Mouse (Mus musculus) ES-Bruce4 (cell line): ENCODE data around the gene 6430628N08Rik.

ENCODE experiments used
- CTCF ChIP-seq: IDR thresholded peaks from one replicate; pipeline ENCODE4 v1.8.1; 2011; ENCODE audit warnings: low read depth, low read length
- EP300 ChIP-seq: IDR thresholded peaks from 2 replicates; pipeline ENCODE4 v1.6.1; 2011; ENCODE audit warnings: low read depth, low read length; ENCODE audit not compliant: insufficient read depth
- POLR2A ChIP-seq: IDR thresholded peaks from one replicate; pipeline ENCODE4 v1.8.1; 2011; ENCODE audit warnings: low read length; ENCODE audit not compliant: insufficient read depth

GRCm38 (mm10) chr4:115857293-115857883 lies 33.1 kb upstream of the 6430628N08Rik start:
- no peak for TF ChIP-seq POLR2A
- TF ChIP-seq EP300: no peak
- no peak for TF ChIP-seq CTCF
